Mouse (Mus musculus) ES-E14 (cell line): ENCODE data around the gene Desi1. TPM values are rescaled to one million over a fixed set of nuclear protein-coding genes. Genes with fewer than 3 reads are reported as not detected.

Source experiments
- DNase-seq: peaks from one replicate; pipeline ENCODE4 v3.0.0-alpha.2; 2013; ENCODE audit warnings: low read depth, low spot score
- H3K27ac ChIP-seq: 2 replicates; pipeline ENCODE4 v1.5.1; 2012; ENCODE audit warnings: low read depth, mild to moderate bottlenecking, low read length, moderate library complexity, mixed read lengths; ENCODE audit not compliant: poor library complexity, insufficient read depth, severe bottlenecking
- H3K36me3 ChIP-seq: 2 replicates; pipeline ENCODE4 v1.6.1; 2012; ENCODE audit warnings: mild to moderate bottlenecking, low read length, moderate library complexity, mixed read lengths; ENCODE audit not compliant: control insufficient read depth, poor library complexity, insufficient read depth, severe bottlenecking
- H3K4me1 ChIP-seq, 2 experiments: fragments of 150-350 bp in 1 of 2; sonication (generic) in 1 of 2; 2 replicates each; pipeline ENCODE4 v1.6.1; 2012; ENCODE audit warnings: low read length in 2 of 2, mild to moderate bottlenecking in 1 of 2, mixed read lengths in 1 of 2; ENCODE audit not compliant: control insufficient read depth in 2 of 2, insufficient read depth in 2 of 2, poor library complexity in 1 of 2
- H3K4me3 ChIP-seq, 2 experiments: fragments of 150-350 bp in 1 of 2; sonication (generic) in 1 of 2; 2 replicates each; pipeline ENCODE4 v1.5.1; 2012; ENCODE audit warnings: low read length in 2 of 2, low read depth in 1 of 2, mild to moderate bottlenecking in 1 of 2, mixed read lengths in 1 of 2; ENCODE audit not compliant: insufficient read depth in 1 of 2, poor library complexity in 1 of 2, severe bottlenecking in 1 of 2
- H3K9ac ChIP-seq: 2 replicates; pipeline ENCODE4 v1.6.1; 2012; ENCODE audit warnings: low read depth, mild to moderate bottlenecking, low read length, mixed read lengths; ENCODE audit not compliant: poor library complexity, insufficient read depth, severe bottlenecking
- H3K9me3 ChIP-seq: fragments of 150-350 bp; sonication (generic); 2 replicates; pipeline ENCODE4 v1.6.1; 2012; ENCODE audit warnings: low read depth, mild to moderate bottlenecking, low read length; ENCODE audit not compliant: control insufficient read depth, insufficient read depth
- CHD2 ChIP-seq: IDR thresholded peaks from 2 replicates; pipeline ENCODE4 v1.6.1; 2014; ENCODE audit warnings: mild to moderate bottlenecking, low read depth, low read length, inconsistent platforms
- HCFC1 ChIP-seq: IDR thresholded peaks from 2 replicates; pipeline ENCODE4 v1.6.1; 2012; ENCODE audit warnings: low read length, inconsistent platforms, borderline replicate concordance; ENCODE audit not compliant: insufficient read depth
- MAFK ChIP-seq: IDR thresholded peaks from 2 replicates; pipeline ENCODE4 v1.6.1; 2014; ENCODE audit warnings: mild to moderate bottlenecking, low read depth, low read length, inconsistent platforms; ENCODE audit not compliant: insufficient read depth
- ZC3H11A ChIP-seq: IDR thresholded peaks from 2 replicates; pipeline ENCODE4 v1.6.1; 2012; ENCODE audit warnings: low read depth, mild to moderate bottlenecking, inconsistent platforms, low read length, borderline replicate concordance
- ZNF384 ChIP-seq: IDR thresholded peaks from 2 replicates; pipeline ENCODE4 v1.6.1; 2012; ENCODE audit warnings: low read depth, low read length, inconsistent platforms
- in situ Hi-C, 2 experiments: fragments of 600-800 bp; cut with MboI; formaldehyde crosslinking; loops; one replicate each; pipeline ENCODE4 v1.15.1; 2025; ENCODE audit warnings: low sequenced_read_pairs in 2 of 2, inconsistent platforms in 1 of 2; ENCODE audit not compliant: unreplicated experiment in 2 of 2
- total RNA-seq: library from RNA; depleted of rRNA; stranded (reverse); fragments of 300-350 nt; gene quantifications from 2 replicates; pipeline ENCODE4 v1.2.3, GENCODE M21; 2012

Gene Desi1
- total RNA-seq, 1 experiment, result 15.9 TPM

DNA sequence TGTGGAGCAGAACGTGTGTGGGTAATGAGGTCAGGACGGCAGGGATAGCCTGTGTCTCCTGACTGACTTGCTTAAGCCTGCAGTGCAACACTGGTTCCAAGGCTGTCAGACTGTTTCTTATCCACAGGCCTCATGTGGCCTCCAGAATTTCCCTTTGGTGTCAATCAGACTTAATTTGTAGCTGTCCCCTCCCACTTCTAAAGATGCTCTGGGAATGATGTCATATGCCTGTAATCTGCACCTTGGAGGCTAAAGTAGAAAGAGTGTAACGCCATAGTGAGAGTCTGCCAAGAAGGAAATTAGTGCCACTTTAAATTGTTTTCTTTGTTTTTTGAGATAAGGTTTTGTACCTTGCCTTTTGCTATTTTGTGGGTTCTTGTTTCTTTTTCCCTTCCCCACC, 14.4 kb downstream of the Desi1 start:
- Histone ChIP-seq H3K4me1 (no peaks in the 10 kb centered on the region; a peak in 2 of 4 replicates), H3K9ac (no peak overlapping the region), H3K9me3 (no peaks in the 10 kb centered on the region), H3K4me3 (no peak overlapping the region), H3K36me3 (peaks cover 23% of the 10 kb centered on the region), H3K27ac (no peak overlapping the region)
- TF ChIP-seq CHD2 (no peak), ZNF384 (no peak), ZC3H11A (no peak), MAFK (no peak), HCFC1 (no peak)
- in situ Hi-C loops, result no loop called here
- no peak for DNase-seq

DNA sequence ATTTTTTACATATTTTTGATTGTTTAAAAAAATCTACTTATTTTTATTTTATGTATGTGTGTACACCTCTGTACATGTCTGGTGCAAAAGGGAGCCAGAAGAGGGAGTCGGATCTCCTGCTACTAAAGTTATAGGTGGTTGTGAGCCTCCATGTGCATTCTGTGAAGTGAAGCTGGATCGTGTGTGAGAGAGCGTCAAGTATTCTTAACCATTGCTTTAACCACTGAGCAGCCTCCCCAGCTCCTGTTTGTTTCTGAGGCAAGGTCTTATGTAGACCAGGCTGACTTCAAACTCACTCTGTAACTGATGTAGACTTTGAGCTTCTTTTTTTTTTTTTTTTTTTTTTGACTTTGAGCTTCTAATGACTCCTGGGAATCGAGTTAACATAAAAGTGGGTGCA, 16.2 kb downstream of the Desi1 start:
- H3K27ac ChIP-seq, result no peak overlapping the region
- peak overlapping the region; percentile 48; the same call in 1 of the 2 replicates for H3K9ac ChIP-seq
- no peaks in the 10 kb centered on the region; a peak in 2 of 4 replicates for H3K4me1 ChIP-seq
- no peak for DNase-seq
- TF ChIP-seq ZC3H11A, result no peak
- TF ChIP-seq ZNF384, result no peak
- no peak for TF ChIP-seq CHD2
- in situ Hi-C loops, result no loop called here
- no peaks in the 10 kb centered on the region for H3K9me3 ChIP-seq
- H3K4me3 ChIP-seq, result no peak overlapping the region
- H3K36me3 ChIP-seq, result peaks cover 9% of the 10 kb centered on the region

DNA sequence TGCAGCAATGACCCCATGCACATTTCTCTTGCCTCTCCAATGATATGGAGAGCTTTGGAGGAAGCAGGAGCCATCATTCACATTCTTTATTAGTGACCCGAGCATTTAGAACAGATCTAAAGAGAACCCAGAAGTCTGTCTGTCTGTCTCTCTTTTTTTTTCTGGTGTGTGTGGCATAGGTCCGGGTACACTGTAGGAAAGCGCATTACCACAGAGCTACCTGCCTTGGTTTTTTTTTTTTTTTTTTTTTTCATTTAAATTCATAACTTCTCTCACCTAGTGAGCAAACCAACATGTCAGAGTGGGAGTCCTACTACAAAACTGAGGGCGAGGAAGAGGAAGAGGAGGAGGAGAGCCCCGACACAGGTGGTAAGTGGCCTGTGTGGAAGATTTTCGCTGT, 16.8 kb downstream of the Desi1 start:
- no peak for TF ChIP-seq ZNF384
- no peak for TF ChIP-seq HCFC1
- TF ChIP-seq CHD2, result no peak
- TF ChIP-seq ZC3H11A, result no peak
- no peak for TF ChIP-seq MAFK
- Histone ChIP-seq H3K9me3 (no peaks in the 10 kb centered on the region), H3K36me3 (peaks cover 8% of the 10 kb centered on the region), H3K27ac (peak overlapping the region; percentile 45), H3K9ac (peak overlapping the region; percentile 85), H3K4me3 (peak overlapping the region; percentile 89 to 90), H3K4me1 (no peaks in the 10 kb centered on the region; a peak in 2 of 4 replicates)
- in situ Hi-C loops, result no loop called here
- no peak for DNase-seq

- no peaks in the 10 kb centered on the region for H3K9me3 ChIP-seq
- peak overlapping the region; percentile 45 for H3K27ac ChIP-seq
- no peaks in the 10 kb centered on the region; a peak in 2 of 4 replicates for H3K4me1 ChIP-seq
- H3K4me3 ChIP-seq, result peak overlapping the region; percentile 89 to 90
- peak; percentile 98 for DNase-seq
- H3K9ac ChIP-seq, result peak overlapping the region; percentile 85
- in situ Hi-C loops, result no loop called here
- peaks cover 8% of the 10 kb centered on the region for H3K36me3 ChIP-seq
- no peak for TF ChIP-seq CHD2
- no peak for TF ChIP-seq ZNF384
- TF ChIP-seq ZC3H11A, result no peak; the same call in 1 of the 2 replicates
- no peak for TF ChIP-seq HCFC1
- TF ChIP-seq MAFK, result no peak
These were observed 17.4 kb downstream of the Desi1 start for GRCm38 (mm10) chr15:82016101-82016808.
